Mouse (Mus musculus) heart, adult 2 months (tissue): Measurements from ENCODE around the gene Tex19.2.

Source experiments
- CTCF ChIP-seq: fragments of 200-600 bp; IDR thresholded peaks from 2 replicates; pipeline ENCODE4 v1.8.1; 2022; ENCODE audit warnings: antibody characterized with exemption, mild to moderate bottlenecking, moderate library complexity
- EP300 ChIP-seq: fragments of 200-500 bp; IDR thresholded peaks from 2 replicates; pipeline ENCODE4 v1.6.1; 2011; ENCODE audit warnings: low read depth, low read length, control low read depth; ENCODE audit not compliant: insufficient read depth
- POLR2A ChIP-seq: fragments of 200-500 bp; IDR thresholded peaks from 2 replicates; pipeline ENCODE4 v1.6.1; 2011; ENCODE audit warnings: mild to moderate bottlenecking, low read depth, low read length, control low read depth; ENCODE audit not compliant: insufficient read depth

DNA sequence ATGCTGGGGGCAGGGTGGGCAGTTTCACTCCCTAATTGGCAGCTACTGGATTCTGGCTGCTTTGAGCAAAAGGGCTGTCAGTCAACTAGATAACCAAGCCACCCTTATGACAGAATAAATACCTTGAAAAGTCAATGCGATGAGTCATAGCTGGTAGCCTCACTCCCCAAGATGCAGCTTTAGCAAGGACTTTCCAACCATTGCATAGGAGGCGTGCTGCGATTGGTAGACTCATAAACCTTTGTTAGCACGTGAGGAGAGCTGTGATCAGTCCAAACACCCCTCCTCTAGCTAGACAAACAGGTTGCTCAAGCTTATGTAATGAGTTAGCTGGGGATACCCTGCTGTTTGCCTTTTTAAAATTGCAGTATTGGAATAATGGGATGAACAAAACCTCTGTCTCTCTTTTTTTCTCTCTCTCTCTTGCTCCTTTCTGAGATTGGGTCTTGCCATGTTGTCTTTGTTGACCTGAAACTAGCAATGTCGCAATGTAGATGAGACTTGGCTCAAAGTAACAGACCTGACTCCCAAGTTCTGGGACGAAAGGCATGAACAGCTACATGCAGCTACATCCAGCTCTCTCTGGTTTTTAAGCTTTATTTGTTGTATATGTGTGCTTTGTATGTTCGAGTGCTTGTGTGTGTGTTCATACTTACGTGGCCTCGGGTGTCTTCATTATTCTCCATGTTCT lies 25.0 kb upstream of the Tex19.2 start:
- TF ChIP-seq POLR2A (no peak), CTCF (no peak), EP300 (no peak)
